Mouse (Mus musculus) lung, postnatal 0 days (tissue): ENCODE measurements around the gene Ccdc177. TPM values are rescaled to one million over a fixed set of nuclear protein-coding genes. Genes with fewer than 3 reads are reported as not detected.

Experiments used
- ATAC-seq: fragments of 200-750 bp; cut with Nextera tagmentation; 2 replicates; pipeline ENCODE4 v1.8.0; 2017; ENCODE audit warnings: moderate library complexity
- DNase-seq: peaks from one replicate; pipeline ENCODE4 v3.0.0-alpha.2; 2016; ENCODE audit warnings: low spot score
- H3K27ac ChIP-seq: fragments of 300-500 bp; sonication (generic); 2 replicates; pipeline ENCODE4 v1.5.1; 2014; ENCODE audit warnings: antibody characterized with exemption, mild to moderate bottlenecking, low read length, mixed read lengths
- H3K27me3 ChIP-seq: fragments of 300-500 bp; sonication (generic); replicated peaks from 2 replicates; pipeline ENCODE4 v1.6.1; 2014; ENCODE audit warnings: low read length, mixed read lengths; ENCODE audit not compliant: insufficient read depth
- H3K36me3 ChIP-seq: fragments of 300-500 bp; sonication (generic); 2 replicates; pipeline ENCODE4 v1.6.1; 2014; ENCODE audit warnings: low read length, mixed read lengths; ENCODE audit not compliant: insufficient read depth
- H3K4me1 ChIP-seq: fragments of 300-500 bp; sonication (generic); 2 replicates; pipeline ENCODE4 v1.6.1; 2014; ENCODE audit warnings: antibody characterized with exemption, low read depth, low read length, mixed read lengths; ENCODE audit not compliant: insufficient read depth
- H3K4me2 ChIP-seq: fragments of 300-500 bp; sonication (generic); replicated peaks from 2 replicates; pipeline ENCODE4 v1.6.1; 2014; ENCODE audit warnings: low read depth, mild to moderate bottlenecking, low read length, moderate library complexity, mixed read lengths
- H3K4me3 ChIP-seq: fragments of 300-500 bp; sonication (generic); 2 replicates; pipeline ENCODE4 v1.5.1; 2014; ENCODE audit warnings: low read depth, low read length
- H3K9ac ChIP-seq: fragments of 300-500 bp; sonication (generic); replicated peaks from 2 replicates; pipeline ENCODE4 v1.6.1; 2014; ENCODE audit warnings: low read depth, mild to moderate bottlenecking
- H3K9me3 ChIP-seq: fragments of 300-500 bp; sonication (generic); 2 replicates; pipeline ENCODE4 v1.6.1; 2016; ENCODE audit warnings: low read length, mixed read lengths
- CTCF ChIP-seq: IDR thresholded peaks from 2 replicates; pipeline ENCODE4 v1.5.1; 2016; ENCODE audit warnings: antibody characterized with exemption, mild to moderate bottlenecking
- EP300 ChIP-seq: IDR thresholded peaks from 2 replicates; pipeline ENCODE4 v1.6.1; 2016; ENCODE audit warnings: antibody characterized with exemption, mild to moderate bottlenecking, control low read depth
- WGBS: fragments of 180-500 bp; shearing (Covaris S2); extraction: QIAGEN DNeasy Blood & Tissue Kit; methylation state at CpG from one replicate; pipeline ENCODE4 v1.1.7; 2014; 5-methylcytosine and 5-hydroxymethylcytosine counted together
- polyA plus RNA-seq: library from polyadenylated mRNA; unstranded; fragments of >200 nt; fragmentation: Nextera tagmentation; extraction: Ambion mirVana; gene quantifications from 2 replicates; pipeline ENCODE4 v1.2.1, GENCODE M21; 2015

The Ccdc177 gene
- polyA plus RNA-seq, 1 experiment from 2014 or later: 0.02 TPM

DNA sequence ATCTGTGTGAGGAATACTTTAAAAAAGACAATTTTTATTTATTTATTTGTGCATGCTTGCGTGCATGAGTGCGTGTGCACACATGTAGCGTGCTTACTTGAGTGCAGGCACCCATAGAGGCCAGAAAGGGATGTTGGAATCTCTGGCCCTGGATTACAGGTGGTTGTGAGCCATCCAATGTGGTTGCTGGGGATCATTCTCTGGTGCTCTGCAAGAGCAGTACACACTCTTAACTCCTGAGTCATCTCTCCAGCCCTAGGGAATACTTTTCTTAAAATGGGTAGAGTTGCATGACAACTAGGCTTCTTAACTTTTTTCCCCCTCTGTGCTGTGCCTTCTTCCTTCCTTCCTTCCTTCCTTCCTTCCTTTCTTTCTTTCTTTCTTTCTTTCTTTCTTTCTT, 39.7 kb upstream of the Ccdc177 start:
- 95% methylated on average over 3 of the region's 3 CpGs for WGBS
- no peaks in the 10 kb centered on the region for H3K27me3 ChIP-seq
- no peak overlapping the region for H3K27ac ChIP-seq
- peaks cover 12% of the 10 kb centered on the region; the same call in 1 of the 2 replicates for H3K4me1 ChIP-seq
- no peak for ATAC-seq
- H3K9me3 ChIP-seq: no peaks in the 10 kb centered on the region
- no peak for TF ChIP-seq EP300
- no peak for TF ChIP-seq CTCF
- DNase-seq: no peak
- no peaks in the 10 kb centered on the region for H3K36me3 ChIP-seq
- no peak overlapping the region for H3K4me3 ChIP-seq
- H3K9ac ChIP-seq: no peak overlapping the region
- no peak overlapping the region for H3K4me2 ChIP-seq

- DNase-seq (no peak), ATAC-seq (no peak)
- Histone ChIP-seq H3K27ac (no peak overlapping the region), H3K4me2 (no peak overlapping the region), H3K4me1 (peaks cover 12% of the 10 kb centered on the region; the same call in 1 of the 2 replicates), H3K36me3 (no peaks in the 10 kb centered on the region), H3K9ac (no peak overlapping the region), H3K27me3 (no peaks in the 10 kb centered on the region), H3K9me3 (no peaks in the 10 kb centered on the region), H3K4me3 (no peak overlapping the region)
- TF ChIP-seq CTCF: no peak
- no peak for TF ChIP-seq EP300
Observed at GRCm38 (mm10) chr12:80798271-80798670, 37.8 kb upstream of the Ccdc177 start.

DNA sequence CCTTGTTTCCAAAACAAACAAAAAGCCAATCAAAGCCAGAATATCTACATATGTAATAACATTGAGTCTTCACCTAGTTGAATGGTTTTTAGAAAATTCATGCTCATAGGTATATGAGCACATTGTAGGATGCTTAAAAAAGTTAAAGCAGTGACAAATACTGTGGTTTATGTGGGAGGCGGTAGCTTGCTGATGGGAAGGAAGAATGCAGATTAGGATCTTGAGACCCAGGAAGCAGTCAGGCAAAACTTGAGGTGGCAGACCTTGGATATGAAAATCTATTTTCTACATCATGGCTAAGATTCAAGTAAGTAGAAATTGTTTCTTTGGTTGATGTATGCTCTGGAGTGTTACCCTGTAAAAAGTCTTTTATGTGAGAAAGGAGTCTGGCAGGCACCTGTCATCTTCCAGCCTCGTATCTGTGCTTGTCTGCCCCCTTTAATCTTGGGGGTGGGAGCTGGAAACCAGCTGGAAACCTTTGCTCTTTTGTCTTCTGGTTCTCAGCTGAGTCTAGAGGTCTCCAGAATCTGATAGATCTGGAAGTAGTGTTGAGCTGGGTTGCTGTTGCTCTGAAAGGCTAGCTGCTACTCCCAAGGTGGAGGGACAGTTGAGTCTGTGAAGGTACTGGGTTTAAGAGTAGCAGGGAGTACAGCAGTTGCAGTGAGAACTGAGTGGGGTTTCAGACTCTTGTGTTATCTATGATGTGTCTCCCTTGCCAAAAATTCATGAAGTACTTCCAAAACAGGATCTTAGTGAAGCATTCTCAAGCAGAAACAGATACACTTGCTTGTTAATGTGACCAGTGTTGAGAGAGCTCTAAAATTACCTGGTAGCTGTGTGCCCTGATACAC, 34.7 kb upstream of the Ccdc177 start:
- no peak for TF ChIP-seq EP300
- TF ChIP-seq CTCF: no peak
- H3K9ac ChIP-seq: no peak overlapping the region
- H3K4me1 ChIP-seq: peaks cover 18% of the 10 kb centered on the region; the same call in 1 of the 2 replicates
- no peaks in the 10 kb centered on the region for H3K9me3 ChIP-seq
- no peak overlapping the region for H3K4me2 ChIP-seq
- DNase-seq: no peak
- no peak for ATAC-seq
- H3K27me3 ChIP-seq: no peaks in the 10 kb centered on the region
- H3K27ac ChIP-seq: peak overlapping the region; percentile 34; the same call in 1 of the 2 replicates
- H3K4me3 ChIP-seq: no peak overlapping the region
- 54% methylated on average over 2 of the region's 2 CpGs for WGBS
- no peaks in the 10 kb centered on the region for H3K36me3 ChIP-seq

- no peak overlapping the region for H3K27ac ChIP-seq
- H3K27me3 ChIP-seq: no peaks in the 10 kb centered on the region
- peaks cover 23% of the 10 kb centered on the region; the same call in 1 of the 2 replicates for H3K4me1 ChIP-seq
- no peaks in the 10 kb centered on the region for H3K9me3 ChIP-seq
- ATAC-seq: no peak
- H3K36me3 ChIP-seq: no peaks in the 10 kb centered on the region
- 95% methylated on average over 4 of the region's 4 CpGs for WGBS
- TF ChIP-seq EP300 (no peak), CTCF (no peak)
- no peak overlapping the region for H3K4me2 ChIP-seq
- H3K9ac ChIP-seq: no peak overlapping the region
- no peak for DNase-seq
- H3K4me3 ChIP-seq: no peak overlapping the region
Observed at GRCm38 (mm10) chr12:80794522-80794921, 34.0 kb upstream of the Ccdc177 start.

- H3K9ac ChIP-seq: no peak overlapping the region
- H3K4me3 ChIP-seq: no peak overlapping the region
- WGBS: 63% methylated on average over 1 of the region's 1 CpGs
- no peaks in the 10 kb centered on the region for H3K36me3 ChIP-seq
- no peak overlapping the region; the same call in 1 of the 2 replicates for H3K4me2 ChIP-seq
- no peak for DNase-seq
- ATAC-seq: no peak
- no peaks in the 10 kb centered on the region for H3K9me3 ChIP-seq
- TF ChIP-seq CTCF (no peak), EP300 (no peak)
- no peak overlapping the region for H3K27ac ChIP-seq
- H3K4me1 ChIP-seq: peaks cover 24% of the 10 kb centered on the region; the same call in 1 of the 2 replicates
- H3K27me3 ChIP-seq: no peaks in the 10 kb centered on the region
Observed at GRCm38 (mm10) chr12:80793535-80793934, 33.0 kb upstream of the Ccdc177 start.

DNA sequence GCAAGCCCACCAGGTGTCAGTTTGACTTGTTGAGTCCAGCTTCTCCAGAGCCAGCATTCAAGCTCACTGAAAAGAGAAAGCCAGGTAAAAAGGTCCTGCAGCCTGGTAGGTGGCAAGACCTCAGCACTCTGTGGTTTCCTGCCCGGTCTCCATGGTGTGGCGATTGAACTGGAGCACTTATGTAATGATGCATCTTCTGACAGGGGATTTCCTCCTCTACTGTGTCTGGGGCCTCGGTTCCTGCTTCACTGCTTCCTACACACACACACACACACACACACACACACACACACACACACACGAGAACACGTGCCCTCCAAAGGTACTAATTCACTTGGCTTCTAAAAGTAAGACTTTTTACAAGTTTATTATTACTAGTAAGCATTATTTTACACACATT, 32.4 kb upstream of the Ccdc177 start:
- Histone ChIP-seq H3K4me1 (peaks cover 24% of the 10 kb centered on the region; the same call in 1 of the 2 replicates), H3K36me3 (no peaks in the 10 kb centered on the region), H3K4me2 (peak overlapping the region; percentile 72), H3K4me3 (no peak overlapping the region), H3K9me3 (no peaks in the 10 kb centered on the region), H3K27me3 (no peaks in the 10 kb centered on the region), H3K27ac (no peak overlapping the region), H3K9ac (no peak overlapping the region; the same call in 1 of the 2 replicates)
- WGBS: 44% methylated on average over 5 of the region's 5 CpGs
- TF ChIP-seq CTCF: no peak
- no peak for TF ChIP-seq EP300
- ATAC-seq (no peak), DNase-seq (no peak)
